Comparison of ENCODE assay signal across 21 mouse cellular contexts in the genomic region with DNA sequence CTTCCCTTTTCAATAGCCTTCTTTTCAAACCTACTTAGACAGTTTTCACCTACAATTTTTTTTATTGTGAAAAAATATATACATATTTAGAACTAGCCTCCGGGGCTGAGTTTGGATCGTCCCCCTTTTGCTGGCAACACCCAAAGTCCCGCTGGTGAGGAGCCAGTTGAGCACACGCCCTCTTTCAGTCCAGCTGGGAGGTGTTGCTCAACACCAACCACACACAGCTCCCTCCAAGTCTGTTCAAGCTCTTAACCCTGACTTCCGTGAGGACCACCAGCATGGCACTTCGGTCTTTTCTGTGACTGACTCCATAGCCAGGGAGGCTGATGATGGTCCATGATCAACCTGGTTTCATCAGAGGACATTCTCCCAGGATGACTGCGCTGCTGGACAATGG. TPM values are rescaled to one million over a fixed set of nuclear protein-coding genes. Genes with fewer than 3 reads are reported as not detected.
DNase-seq lines count a peak whose midpoint lies in the region; ATAC-seq and TF ChIP-seq lines count a peak whose summit lies in the region.
"Had no signal": no experiment of that assay in that cellular context is flagged by ENCODE, and none has a peak within 500 bp of the region (broad histone marks: within the 10 kb centered on the region; RNA-seq: fewer than 3 reads in every experiment).

No protein-coding gene starts in this region.

- no peak for ATAC-seq in hindbrain, postnatal 0 days
- ATAC-seq: forebrain, embryonic 15.5 days; intestine, postnatal 0 days had no signal

- peaks cover 23% of the 10 kb centered on the region for H3K36me3 ChIP-seq in hindbrain, postnatal 0 days (ENCODE audit: insufficient read depth, low read length)
- H3K36me3 ChIP-seq: liver, embryonic 13.5 days had no signal

- no peaks in the 10 kb centered on the region for H3K27me3 ChIP-seq in hindbrain, postnatal 0 days (ENCODE audit: insufficient read depth, low read length)
- H3K27me3 ChIP-seq: embryonic facial prominence, embryonic 13.5 days; forebrain, embryonic 15.5 days; hindbrain, embryonic 15.5 days; limb, embryonic 13.5 days; neural tube, embryonic 15.5 days had no signal

- no peaks in the 10 kb centered on the region for H3K9me3 ChIP-seq in hindbrain, postnatal 0 days (ENCODE audit: low read length)
- H3K9me3 ChIP-seq: embryonic facial prominence, embryonic 13.5 days; forebrain, embryonic 15.5 days; heart, embryonic 13.5 days; hindbrain, embryonic 15.5 days; limb, embryonic 13.5 days; liver, embryonic 13.5 days; megakaryocyte, embryonic 14.5 days; neural tube, embryonic 15.5 days had no signal

- intact Hi-C loops in gastrocnemius, adult 2 months (cut with DNase I) = no loop called here

- H3K4me3 ChIP-seq in gastrocnemius, adult 2 months = no peak overlapping the region
- H3K4me3 ChIP-seq in hindbrain, postnatal 0 days (ENCODE audit: low read length) = no peak overlapping the region
- H3K4me3 ChIP-seq: embryonic facial prominence, embryonic 13.5 days; forebrain, embryonic 15.5 days; heart, embryonic 13.5 days; hindbrain, embryonic 15.5 days; limb, embryonic 13.5 days; liver, embryonic 13.5 days; megakaryocyte, embryonic 14.5 days; neural tube, embryonic 15.5 days had no signal

- DNase-seq in gastrocnemius, adult 2 months = peak; percentile 46
- no peak for DNase-seq in gastrocnemius, postnatal 25 days
- peak; percentile 41 for DNase-seq in urinary bladder, postnatal 14 days (ENCODE audit: low spot score)
- DNase-seq in urinary bladder, postnatal 10 days (ENCODE audit: low spot score) = no peak
- DNase-seq in lung, postnatal 4 days = peak; percentile 54 to 66
- no peak for DNase-seq in embryo, embryonic 11 days
- no peak for DNase-seq in hindbrain, postnatal 0 days (ENCODE audit: low spot score)
- DNase-seq: cerebellum, adult 8-10 months; heart, postnatal 36 days; liver, embryonic 13.5 days; midbrain, embryonic 14.5 days; thymus, adult 18-20 months; thymus, postnatal 4 days had no signal

- no peak overlapping the region for H3K4me2 ChIP-seq in hindbrain, postnatal 0 days (ENCODE audit: low read depth, low read length)
- H3K4me2 ChIP-seq: embryonic facial prominence, embryonic 13.5 days; forebrain, embryonic 15.5 days; heart, embryonic 13.5 days; hindbrain, embryonic 15.5 days; limb, embryonic 13.5 days; liver, embryonic 13.5 days; neural tube, embryonic 15.5 days had no signal

- no peak for TF ChIP-seq CTCF in gastrocnemius, adult 2 months (IDR thresholded peaks at IDR 0.05)
- TF ChIP-seq CTCF in hindbrain, postnatal 0 days (IDR thresholded peaks at IDR 0.05; ENCODE audit: low read depth) = no peak

- no peaks in the 10 kb centered on the region for H3K4me1 ChIP-seq in hindbrain, postnatal 0 days (ENCODE audit: insufficient read depth, low read length)

- WGBS in hindbrain, postnatal 0 days = 80% methylated on average over 7 of the region's 7 CpGs

- no peak overlapping the region for H3K9ac ChIP-seq in hindbrain, postnatal 0 days (replicated peaks; ENCODE audit: low read length)
- H3K9ac ChIP-seq: embryonic facial prominence, embryonic 13.5 days; forebrain, embryonic 15.5 days; heart, embryonic 13.5 days; hindbrain, embryonic 15.5 days; limb, embryonic 13.5 days; liver, embryonic 13.5 days; neural tube, embryonic 15.5 days had no signal

- H3K27ac ChIP-seq in gastrocnemius, adult 2 months = no peak overlapping the region
- no peak overlapping the region for H3K27ac ChIP-seq in hindbrain, postnatal 0 days
- H3K27ac ChIP-seq: embryonic facial prominence, embryonic 13.5 days; forebrain, embryonic 15.5 days; heart, embryonic 13.5 days; hindbrain, embryonic 15.5 days; limb, embryonic 13.5 days; liver, embryonic 13.5 days; neural tube, embryonic 15.5 days had no signal

RNA-seq across cellular contexts. Expression of a gene that starts 5.5 kb away (rescaled TPM):
- 10 to 100 TPM; 79.2 to 99.2 TPM for total RNA-seq in gastrocnemius, adult 2 months (2021)
- 10 to 100 TPM; 86.6 to 96.1 TPM for total RNA-seq in gastrocnemius, postnatal 25 days (2021)
- 138 and 204 TPM in 2 replicates for total RNA-seq in hindbrain, postnatal 0 days (2014; rRNA removed)
- 205 and 210 TPM in 2 replicates for polyA plus RNA-seq in hindbrain, postnatal 0 days (2015; fragmentation: Nextera tagmentation; extraction: Ambion mirVana)

RNA-seq across cellular contexts. Expression of a gene that starts 16.4 kb away (rescaled TPM):
- total RNA-seq in gastrocnemius, adult 2 months (2021) = 1 to 10 TPM; 1.5 to 2.0 TPM
- 1 to 10 TPM; 3.1 to 4.0 TPM for total RNA-seq in gastrocnemius, postnatal 25 days (2021)
- total RNA-seq in hindbrain, postnatal 0 days (2014; rRNA removed) = 70.8 and 72.3 TPM in 2 replicates
- 17.7 and 18.8 TPM in 2 replicates for polyA plus RNA-seq in hindbrain, postnatal 0 days (2015; fragmentation: Nextera tagmentation; extraction: Ambion mirVana)

RNA-seq across cellular contexts. Expression of a gene that starts 21.7 kb away (rescaled TPM):
- total RNA-seq in gastrocnemius, adult 2 months (2021) = 100 to 1,000 TPM; 680 to 956 TPM
- total RNA-seq in gastrocnemius, postnatal 25 days (2021) = 100 to 1,000 TPM; 909 to 922 TPM
- total RNA-seq in hindbrain, postnatal 0 days (2014; rRNA removed) = 203 and 240 TPM in 2 replicates
- polyA plus RNA-seq in hindbrain, postnatal 0 days (2015; fragmentation: Nextera tagmentation; extraction: Ambion mirVana) = 1,097 and 1,122 TPM in 2 replicates

RNA-seq across cellular contexts. Expression of a gene that starts 21.8 kb away (rescaled TPM):
- 10 to 100 TPM; 14.8 to 22.3 TPM for total RNA-seq in gastrocnemius, adult 2 months (2021)
- total RNA-seq in gastrocnemius, postnatal 25 days (2021) = 10 to 100 TPM; 13.4 to 14.4 TPM
- 19.0 and 21.0 TPM in 2 replicates for total RNA-seq in hindbrain, postnatal 0 days (2014; rRNA removed)
- 22.1 and 24.5 TPM in 2 replicates for polyA plus RNA-seq in hindbrain, postnatal 0 days (2015; fragmentation: Nextera tagmentation; extraction: Ambion mirVana)

RNA-seq across cellular contexts. Expression of a gene that starts 30.5 kb away (rescaled TPM):
- 1 to 10 TPM; 1.0 to 1.2 TPM for total RNA-seq in gastrocnemius, adult 2 months (2021)
- total RNA-seq in gastrocnemius, postnatal 25 days (2021) = 1 to 10 TPM; 1.4 to 2.8 TPM
- total RNA-seq in hindbrain, postnatal 0 days (2014; rRNA removed) = 78.9 and 87.5 TPM in 2 replicates
- 55.3 and 58.1 TPM in 2 replicates for polyA plus RNA-seq in hindbrain, postnatal 0 days (2015; fragmentation: Nextera tagmentation; extraction: Ambion mirVana)

Comparison
In these comparisons a context has a peak if more than half of its experiments do, and no peak if none do; other contexts are left out.
1. DNase-seq: peak in gastrocnemius, adult 2 months (single experiment), urinary bladder, postnatal 14 days (single experiment) and lung, postnatal 4 days (2 of 2); none in gastrocnemius, postnatal 25 days (single experiment), urinary bladder, postnatal 10 days (single experiment), embryo, embryonic 11 days (single experiment) and hindbrain, postnatal 0 days (single experiment).
2. RNA of a gene that starts 16.4 kb away (total RNA-seq): 70.8 to 72.3 TPM in hindbrain, postnatal 0 days; 3.1 to 4.0 TPM in gastrocnemius, postnatal 25 days and 1.5 to 2.0 TPM in gastrocnemius, adult 2 months; every median in the first group is over 10 times any median in the second.